Mouse (Mus musculus) lung, embryonic 14.5 days (tissue): ENCODE data around the gene Taok1. TPM values are rescaled to one million over a fixed set of nuclear protein-coding genes. Genes with fewer than 3 reads are reported as not detected.
A peak's percentile ranks its signal among the peaks of the same experiment; 100 is the strongest.

Experiments
- ATAC-seq: fragments of 200-750 bp; cut with Nextera tagmentation; 2 replicates; pipeline ENCODE4 v1.8.0; 2017; ENCODE audit warnings: mild to moderate bottlenecking, moderate TSS enrichment, moderate library complexity; ENCODE audit not compliant: insufficient read depth
- DNase-seq: peaks from one replicate; pipeline ENCODE4 v3.0.0-alpha.2; 2015
- H3K27ac ChIP-seq: fragments of 300-500 bp; sonication (generic); 2 replicates; pipeline ENCODE4 v1.5.1; 2014; ENCODE audit warnings: low read depth, mild to moderate bottlenecking, moderate library complexity
- H3K27me3 ChIP-seq: fragments of 300-500 bp; sonication (generic); 2 replicates; pipeline ENCODE4 v1.6.1; 2014; ENCODE audit warnings: low read length, control low read depth; ENCODE audit not compliant: insufficient read depth
- H3K36me3 ChIP-seq: fragments of 300-500 bp; sonication (generic); 2 replicates; pipeline ENCODE4 v1.6.1; 2014; ENCODE audit warnings: control low read depth; ENCODE audit not compliant: insufficient read depth
- H3K4me1 ChIP-seq: fragments of 300-500 bp; sonication (generic); 2 replicates; pipeline ENCODE4 v1.6.1; 2014; ENCODE audit warnings: antibody characterized with exemption, control low read depth; ENCODE audit not compliant: insufficient read depth
- H3K4me2 ChIP-seq: fragments of 300-500 bp; sonication (generic); 2 replicates; pipeline ENCODE4 v1.6.1; 2014; ENCODE audit warnings: mild to moderate bottlenecking
- H3K4me3 ChIP-seq: fragments of 300-500 bp; sonication (generic); 2 replicates; pipeline ENCODE4 v1.5.1; 2014; ENCODE audit warnings: low read depth, low read length
- H3K9ac ChIP-seq: fragments of 300-500 bp; sonication (generic); 2 replicates; pipeline ENCODE4 v1.6.1; 2014
- H3K9me3 ChIP-seq: fragments of 300-500 bp; sonication (generic); 2 replicates; pipeline ENCODE4 v1.6.1; 2016; ENCODE audit warnings: low read depth, low read length, control low read depth
- CTCF ChIP-seq: IDR thresholded peaks from 2 replicates; pipeline ENCODE4 v1.5.1; 2016; ENCODE audit warnings: antibody characterized with exemption, low read depth
- WGBS: fragments of 180-500 bp; shearing (Covaris S2); extraction: QIAGEN DNeasy Blood & Tissue Kit; methylation state at CpG from one replicate; pipeline ENCODE4 v1.1.7; 2014; 5-methylcytosine and 5-hydroxymethylcytosine counted together
- polyA plus RNA-seq: library from polyadenylated mRNA; unstranded; fragments of >200 nt; fragmentation: Nextera tagmentation; extraction: Ambion mirVana; gene quantifications from 2 replicates; pipeline ENCODE4 v1.2.1, GENCODE M21; 2014

Taok1 gene
- polyA plus RNA-seq, 1 experiment from 2014 or later: 20.8 TPM

DNA sequence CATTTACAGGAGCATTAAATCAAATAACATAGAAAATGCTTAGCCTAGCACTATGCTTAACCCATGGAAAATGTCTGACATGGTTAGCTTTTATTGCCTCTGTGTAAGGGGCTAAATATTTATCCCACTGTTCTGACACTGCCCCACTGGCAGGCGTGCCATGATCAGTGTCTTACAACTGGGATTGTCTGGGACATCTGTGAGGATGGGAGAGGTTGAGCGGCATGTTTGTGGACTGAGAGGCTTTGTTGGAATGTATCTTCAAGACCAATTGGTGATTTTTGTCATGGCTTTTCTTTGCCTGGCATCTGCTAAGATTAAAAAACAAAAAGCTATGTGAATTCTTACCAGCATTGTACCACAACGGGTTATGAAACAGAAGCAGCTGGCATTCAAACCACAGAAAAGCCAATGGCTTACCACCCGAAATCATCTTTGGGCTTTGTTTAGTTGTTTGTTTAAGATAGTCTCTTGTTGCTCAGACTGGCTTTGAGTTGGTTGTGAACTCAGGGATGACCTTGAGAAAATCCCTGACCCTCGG lies 7.5 kb upstream of the Taok1 start:
- DNase-seq (no peak), ATAC-seq (no peak)
- Histone ChIP-seq H3K36me3 (no peaks in the 10 kb centered on the region), H3K4me3 (no peak overlapping the region), H3K9me3 (no peaks in the 10 kb centered on the region), H3K4me2 (no peak overlapping the region), H3K27me3 (no peaks in the 10 kb centered on the region), H3K4me1 (no peaks in the 10 kb centered on the region), H3K9ac (no peak overlapping the region), H3K27ac (no peak overlapping the region)
- 62% methylated on average over 5 of the region's 5 CpGs for whole genome bisulfite sequencing
- TF ChIP-seq CTCF: no peak

DNA sequence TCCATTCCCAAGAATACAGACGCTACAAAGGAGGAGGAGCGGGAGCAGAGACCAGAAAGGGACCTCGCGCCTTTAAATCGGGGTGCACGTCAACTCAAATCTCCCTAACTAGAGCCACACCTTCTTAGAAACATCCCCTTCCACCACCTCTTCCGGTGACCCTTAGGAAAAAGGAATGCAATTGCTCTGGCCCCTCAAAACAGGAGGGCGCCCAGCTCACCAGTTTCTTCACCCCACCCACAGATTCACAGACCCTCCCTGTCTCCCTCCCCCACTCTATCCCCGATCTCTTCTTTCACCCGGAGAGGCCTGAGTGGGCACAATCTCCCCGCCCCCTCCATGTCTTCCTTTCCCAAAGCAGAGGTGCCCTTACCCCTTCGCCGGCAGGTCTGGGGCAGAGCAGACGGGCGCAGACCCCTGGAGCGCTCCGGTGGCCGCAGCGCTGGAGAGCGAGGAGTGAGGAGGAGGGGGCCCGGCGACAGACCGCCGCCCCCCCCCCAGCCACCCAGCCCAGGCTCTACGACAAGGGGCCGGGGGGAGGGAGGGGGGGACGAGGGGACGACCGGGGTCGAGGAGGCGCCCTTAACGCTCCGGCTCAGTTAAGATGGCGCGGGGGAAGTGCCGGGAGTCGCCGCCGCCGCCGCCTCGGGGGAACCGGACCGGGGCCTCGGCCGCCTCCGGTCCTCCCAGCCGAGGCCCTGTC lies 629 bp downstream of the Taok1 start:
- peak overlapping the region; percentile 97 for H3K27ac ChIP-seq
- peak overlapping the region; percentile 99 for H3K9ac ChIP-seq
- H3K4me3 ChIP-seq: peak overlapping the region; percentile 95
- H3K36me3 ChIP-seq: 0 out of 2 replicates have a peak, but pooled peaks cover 3% of the 10 kb centered on the region
- no peaks in the 10 kb centered on the region for H3K9me3 ChIP-seq
- under 1% methylated on average over 47 of the region's 48 CpGs for WGBS
- DNase-seq: peak; percentile 61
- H3K27me3 ChIP-seq: no peaks in the 10 kb centered on the region
- 0 out of 2 replicates have a peak, but pooled peaks cover 6% of the 10 kb centered on the region for H3K4me1 ChIP-seq
- peak; percentile 71 for ATAC-seq
- TF ChIP-seq CTCF: no peak
- peak overlapping the region; percentile 71 for H3K4me2 ChIP-seq

- H3K27ac ChIP-seq: peak overlapping the region; percentile 97; the same call in 1 of the 2 replicates
- peak overlapping the region; percentile 95 for H3K4me3 ChIP-seq
- TF ChIP-seq CTCF: no peak
- H3K27me3 ChIP-seq: no peaks in the 10 kb centered on the region
- H3K9me3 ChIP-seq: no peaks in the 10 kb centered on the region
- 0 out of 2 replicates have a peak, but pooled peaks cover 6% of the 10 kb centered on the region for H3K4me1 ChIP-seq
- H3K9ac ChIP-seq: peak overlapping the region; percentile 99
- under 1% methylated on average over 6 of the region's 6 CpGs for WGBS
- H3K4me2 ChIP-seq: peak overlapping the region; percentile 71
- ATAC-seq (peak; percentile 10; the same call in 1 of the 2 replicates), DNase-seq (no peak)
- H3K36me3 ChIP-seq: 0 out of 2 replicates have a peak, but pooled peaks cover 3% of the 10 kb centered on the region
Measured at GRCm38 (mm10) chr11:77606469-77606834, 1.2 kb downstream of the Taok1 start.

DNA sequence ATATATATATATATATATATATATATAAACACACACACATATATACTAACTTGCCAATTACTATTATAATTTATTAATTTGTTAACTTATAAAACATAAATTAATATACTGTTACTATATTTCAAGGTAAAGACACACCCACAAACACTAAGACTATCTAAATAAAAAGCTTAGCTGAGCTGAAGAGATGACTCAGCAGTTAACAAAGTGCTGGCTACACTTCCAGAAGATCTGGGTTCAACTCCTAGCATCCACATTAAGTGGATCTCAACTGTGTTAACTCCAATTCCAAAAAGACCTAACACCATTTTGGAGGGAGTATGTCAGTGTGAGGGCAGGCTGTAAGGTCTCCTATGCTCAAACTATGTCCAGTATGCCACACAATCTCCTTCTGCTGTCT lies 10.3 kb downstream of the Taok1 start:
- DNase-seq: no peak
- H3K9ac ChIP-seq: no peak overlapping the region
- no peaks in the 10 kb centered on the region for H3K9me3 ChIP-seq
- H3K4me2 ChIP-seq: no peak overlapping the region
- no peak overlapping the region for H3K4me3 ChIP-seq
- ATAC-seq: no peak
- H3K27me3 ChIP-seq: no peaks in the 10 kb centered on the region
- H3K27ac ChIP-seq: no peak overlapping the region
- peaks cover 6% of the 10 kb centered on the region; the same call in 1 of the 2 replicates for H3K36me3 ChIP-seq
- no peak for TF ChIP-seq CTCF
- no peaks in the 10 kb centered on the region for H3K4me1 ChIP-seq

GRCm38 (mm10) chr11:77591388-77591787 lies 16.2 kb downstream of the Taok1 start:
- Histone ChIP-seq H3K9me3 (no peaks in the 10 kb centered on the region), H3K27me3 (no peaks in the 10 kb centered on the region), H3K4me2 (no peak overlapping the region), H3K27ac (no peak overlapping the region), H3K9ac (no peak overlapping the region), H3K4me1 (0 out of 2 replicates have a peak, but pooled peaks cover 4% of the 10 kb centered on the region), H3K36me3 (0 out of 2 replicates have a peak, but pooled peaks cover 5% of the 10 kb centered on the region), H3K4me3 (no peak overlapping the region)
- 85% methylated on average over 2 of the region's 2 CpGs for WGBS
- no peak for ATAC-seq
- TF ChIP-seq CTCF: no peak
- DNase-seq: no peak

- Histone ChIP-seq H3K27ac (no peak overlapping the region), H3K27me3 (no peaks in the 10 kb centered on the region), H3K9me3 (no peaks in the 10 kb centered on the region), H3K4me3 (no peak overlapping the region), H3K4me2 (no peak overlapping the region), H3K4me1 (0 out of 2 replicates have a peak, but pooled peaks cover 4% of the 10 kb centered on the region), H3K9ac (no peak overlapping the region), H3K36me3 (0 out of 2 replicates have a peak, but pooled peaks cover 4% of the 10 kb centered on the region)
- no peak for DNase-seq
- ATAC-seq: no peak
- no peak for TF ChIP-seq CTCF
- WGBS: 98% methylated on average over 2 of the region's 2 CpGs
Measured at GRCm38 (mm10) chr11:77590801-77591200, 16.8 kb downstream of the Taok1 start.

DNA sequence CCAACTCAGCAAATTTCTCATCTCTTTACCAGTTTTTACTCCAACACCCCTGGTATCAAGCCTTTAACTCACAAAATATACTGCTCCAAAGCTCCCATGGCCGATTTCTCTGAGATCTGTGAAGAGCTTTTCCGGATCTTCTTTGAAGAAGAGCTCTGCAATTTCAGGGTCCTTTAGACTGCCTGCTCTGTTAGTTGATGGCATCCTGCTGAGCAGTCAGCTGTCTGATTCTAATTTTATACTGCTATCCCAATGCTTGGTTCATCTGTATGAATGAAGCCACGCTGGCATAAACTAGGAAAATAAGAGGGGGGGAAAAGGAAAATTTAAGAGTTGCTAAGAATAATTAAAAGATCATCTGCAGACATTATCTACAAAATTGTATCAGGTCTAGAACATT lies 22.4 kb downstream of the Taok1 start:
- no peak for TF ChIP-seq CTCF
- H3K27me3 ChIP-seq: no peaks in the 10 kb centered on the region
- WGBS: 85% methylated on average over 3 of the region's 3 CpGs
- H3K9me3 ChIP-seq: no peaks in the 10 kb centered on the region
- H3K9ac ChIP-seq: no peak overlapping the region
- H3K4me1 ChIP-seq: 0 out of 2 replicates have a peak, but pooled peaks cover 4% of the 10 kb centered on the region
- H3K36me3 ChIP-seq: peaks cover 34% of the 10 kb centered on the region
- H3K4me3 ChIP-seq: no peak overlapping the region
- ATAC-seq (no peak), DNase-seq (no peak)
- no peak overlapping the region for H3K27ac ChIP-seq
- H3K4me2 ChIP-seq: no peak overlapping the region
